Mouse (Mus musculus) forebrain, embryonic 13.5 days (tissue): ENCODE data around the gene Stxbp1. TPM values are rescaled to one million over a fixed set of nuclear protein-coding genes. Genes with fewer than 3 reads are reported as not detected.
A peak's percentile ranks its signal among the peaks of the same experiment; 100 is the strongest.

Experiments used
- ATAC-seq: fragments of 200-750 bp; cut with Nextera tagmentation; 2 replicates; pipeline ENCODE4 v1.8.0; 2017
- H3K27ac ChIP-seq: fragments of 300-500 bp; sonication (generic); 2 replicates; pipeline ENCODE4 v1.5.1; 2015; ENCODE audit warnings: inconsistent platforms, mild to moderate bottlenecking, moderate library complexity
- H3K27me3 ChIP-seq: fragments of 300-500 bp; sonication (generic); 2 replicates; pipeline ENCODE4 v1.6.1; 2015; ENCODE audit warnings: mild to moderate bottlenecking, inconsistent platforms
- H3K36me3 ChIP-seq: fragments of 300-500 bp; sonication (generic); 2 replicates; pipeline ENCODE4 v1.6.1; 2015; ENCODE audit warnings: mild to moderate bottlenecking, inconsistent platforms; ENCODE audit not compliant: poor library complexity, severe bottlenecking
- H3K4me1 ChIP-seq: fragments of 300-500 bp; sonication (generic); 2 replicates; pipeline ENCODE4 v1.6.1; 2015; ENCODE audit warnings: inconsistent platforms
- H3K4me2 ChIP-seq: fragments of 300-500 bp; sonication (generic); 2 replicates; pipeline ENCODE4 v1.6.1; 2015; ENCODE audit warnings: inconsistent platforms, mild to moderate bottlenecking, moderate library complexity
- H3K4me3 ChIP-seq: fragments of 300-500 bp; sonication (generic); 2 replicates; pipeline ENCODE4 v1.5.1; 2015; ENCODE audit warnings: mild to moderate bottlenecking, inconsistent platforms
- H3K9ac ChIP-seq: fragments of 300-500 bp; sonication (generic); 2 replicates; pipeline ENCODE4 v1.6.1; 2015; ENCODE audit warnings: mild to moderate bottlenecking, inconsistent platforms
- H3K9me3 ChIP-seq: fragments of 300-500 bp; sonication (generic); replicated peaks from 2 replicates; pipeline ENCODE4 v1.6.1; 2016; ENCODE audit warnings: inconsistent platforms
- WGBS: fragments of 180-500 bp; shearing (Covaris S2); methylation state at CpG from one replicate; pipeline ENCODE4 v1.1.7; 2015; 5-methylcytosine and 5-hydroxymethylcytosine counted together
- polyA plus RNA-seq: library from polyadenylated mRNA; unstranded; fragments of >200 nt; fragmentation: Nextera tagmentation; extraction: Ambion mirVana; gene quantifications from 2 replicates; pipeline ENCODE4 v1.2.1, GENCODE M21; 2015

Gene Stxbp1
- polyA plus RNA-seq, result 97.5 and 109 TPM in 2 replicates

DNA sequence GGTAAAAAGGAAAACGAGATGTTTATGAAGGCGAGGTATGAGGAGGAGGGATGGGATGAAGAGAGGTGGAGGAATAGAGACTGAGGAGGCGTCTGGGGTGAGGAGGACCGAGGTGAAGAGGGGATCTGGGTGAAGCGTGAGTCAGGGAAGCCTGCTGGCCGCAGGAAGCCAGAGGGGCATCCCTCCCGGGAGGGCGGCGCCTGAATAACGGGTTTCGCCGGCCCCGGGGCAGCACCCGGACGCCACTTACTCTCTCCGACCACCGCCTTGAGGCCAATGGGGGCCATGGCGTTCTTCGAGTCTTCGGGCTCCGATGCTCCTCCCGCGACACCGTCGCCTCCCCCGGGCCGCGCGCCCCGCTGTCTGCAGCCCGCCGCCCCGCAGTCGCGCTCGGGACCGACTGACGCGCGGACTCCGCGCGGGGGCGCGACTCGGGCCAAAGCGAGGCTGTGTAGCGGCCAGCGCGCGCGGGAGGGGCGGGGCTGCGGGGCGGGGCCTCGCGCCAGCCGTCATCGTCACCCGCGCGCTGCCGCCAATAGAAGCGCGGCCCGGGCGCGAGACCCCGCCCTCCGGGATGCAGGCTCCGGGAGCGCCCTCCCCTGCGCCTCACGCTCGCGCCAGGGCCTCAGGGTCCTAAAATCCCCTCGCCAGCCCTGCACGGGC is at the start of gene Stxbp1:
Gene Stxbp1 (minus strand): TSS at position 441 of the 663 bp plus-strand sequence.
- no peaks in the 10 kb centered on the region for H3K9me3 ChIP-seq
- ATAC-seq, result peak; percentile 96
- peak within 1 kb of the TSS; percentile 94 for H3K4me2 ChIP-seq
- H3K4me3 ChIP-seq, result peak within 1 kb of the TSS; percentile 85
- WGBS, result under 1% methylated on average over 62 of the region's 78 CpGs
- no peaks in the 10 kb centered on the region for H3K36me3 ChIP-seq
- 0 out of 2 replicates have a peak, but pooled peaks cover 6% of the 10 kb centered on the region for H3K27me3 ChIP-seq
- H3K9ac ChIP-seq, result peak within 1 kb of the TSS; percentile 86
- peak within 1 kb of the TSS; percentile 89 for H3K27ac ChIP-seq
- H3K4me1 ChIP-seq, result peaks cover 19% of the 10 kb centered on the region

DNA sequence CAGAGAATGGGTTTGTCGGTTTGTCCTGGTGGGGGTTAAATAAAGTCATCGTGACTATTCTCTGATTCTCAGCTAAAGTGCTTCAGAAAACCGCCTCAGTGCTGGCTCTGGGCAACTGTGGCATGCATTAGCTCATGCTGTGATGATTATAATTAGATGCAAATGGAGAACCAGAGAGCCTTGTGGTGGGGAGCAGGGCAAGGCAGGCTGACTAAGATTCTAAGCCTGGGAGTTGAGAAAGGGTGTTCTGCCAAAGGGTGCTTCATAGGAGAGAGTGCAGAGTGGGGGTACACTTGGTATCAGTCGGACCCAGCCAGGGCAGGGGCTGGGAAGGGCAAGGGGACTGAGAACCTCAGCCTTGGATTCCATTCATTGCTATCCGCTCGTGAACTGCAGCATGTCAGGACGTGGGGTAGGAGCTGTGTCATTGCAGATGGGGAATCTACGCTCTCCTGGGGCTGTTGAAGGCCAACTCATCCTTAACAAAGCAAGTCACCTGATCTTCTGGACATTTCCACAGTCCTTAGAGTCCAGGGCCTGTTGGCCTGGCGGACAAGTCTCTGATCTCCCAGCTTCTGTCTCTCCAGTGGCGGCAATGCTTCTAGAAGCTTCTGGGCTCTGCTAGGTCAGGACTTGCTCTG is 49.6 kb upstream of the Stxbp1 start:
- no peaks in the 10 kb centered on the region for H3K36me3 ChIP-seq
- no peak overlapping the region for H3K4me3 ChIP-seq
- peak; percentile 62 for ATAC-seq
- H3K4me2 ChIP-seq, result no peak overlapping the region
- 50% methylated on average over 10 of the region's 10 CpGs for WGBS
- H3K27ac ChIP-seq, result peak overlapping the region; percentile 72; the same call in 1 of the 2 replicates
- peaks cover 31% of the 10 kb centered on the region for H3K4me1 ChIP-seq
- H3K9me3 ChIP-seq, result no peaks in the 10 kb centered on the region
- no peaks in the 10 kb centered on the region for H3K27me3 ChIP-seq
- H3K9ac ChIP-seq, result peak overlapping the region; percentile 32; the same call in 1 of the 2 replicates

DNA sequence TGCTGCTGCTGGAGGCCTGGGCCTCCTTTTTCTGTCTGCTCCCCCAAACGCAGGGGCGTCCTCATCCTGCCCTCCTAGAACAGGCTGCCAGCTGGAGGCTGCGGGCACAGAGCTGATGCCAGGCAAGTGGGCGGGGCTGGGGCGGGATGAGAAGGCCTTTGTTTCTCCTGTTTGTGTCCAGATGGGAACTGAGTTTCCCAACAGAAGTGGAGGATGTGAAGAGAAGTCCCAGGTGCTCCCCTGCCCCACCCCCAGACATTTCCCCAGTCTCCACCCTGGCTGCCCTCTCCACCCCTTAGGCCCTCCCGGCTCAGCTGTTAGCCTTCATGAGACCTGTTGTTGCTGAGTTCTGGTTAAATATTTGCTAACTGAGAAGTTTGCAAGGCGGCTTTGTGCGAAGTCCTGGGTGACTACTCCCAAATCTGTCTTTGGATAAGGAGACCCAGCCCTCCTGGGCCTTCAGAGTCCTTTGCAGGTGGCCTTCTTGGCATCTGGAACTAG is 48.6 kb upstream of the Stxbp1 start:
- no peak overlapping the region for H3K4me3 ChIP-seq
- peak; percentile 55; the same call in 1 of the 2 replicates for ATAC-seq
- H3K27me3 ChIP-seq, result no peaks in the 10 kb centered on the region
- H3K9me3 ChIP-seq, result no peaks in the 10 kb centered on the region
- 25% methylated on average over 8 of the region's 8 CpGs for WGBS
- peak overlapping the region; percentile 72 for H3K27ac ChIP-seq
- 0 out of 2 replicates have a peak overlapping the region, but pooled peaks have one; percentile 38 for H3K9ac ChIP-seq
- no peak overlapping the region for H3K4me2 ChIP-seq
- H3K4me1 ChIP-seq, result peaks cover 31% of the 10 kb centered on the region
- H3K36me3 ChIP-seq, result no peaks in the 10 kb centered on the region

DNA sequence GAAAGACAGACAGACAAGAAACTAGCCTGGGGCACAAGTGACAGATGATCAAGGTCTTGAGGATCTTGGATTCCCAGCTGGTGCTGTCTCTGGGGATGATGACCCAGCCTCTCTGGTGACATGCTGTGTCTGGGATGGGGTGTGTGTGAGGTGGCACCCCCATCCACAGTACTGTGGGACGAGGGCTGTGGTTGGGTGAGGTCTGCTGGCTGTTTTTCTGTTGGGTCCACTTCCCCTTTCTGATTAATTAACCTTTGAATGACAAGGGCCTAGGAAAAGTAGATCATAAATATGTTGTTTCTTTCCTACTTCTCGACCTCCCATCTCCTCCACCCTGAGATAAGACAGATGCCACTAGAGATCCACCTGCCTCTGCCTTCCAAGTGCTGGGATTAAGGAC is 47.1 kb upstream of the Stxbp1 start:
- Histone ChIP-seq H3K36me3 (no peaks in the 10 kb centered on the region), H3K9me3 (no peaks in the 10 kb centered on the region), H3K27ac (no peak overlapping the region), H3K4me1 (peaks cover 31% of the 10 kb centered on the region), H3K4me2 (no peak overlapping the region), H3K27me3 (no peaks in the 10 kb centered on the region), H3K9ac (no peak overlapping the region), H3K4me3 (no peak overlapping the region)
- WGBS, result 64% methylated on average over 2 of the region's 2 CpGs
- no peak for ATAC-seq

DNA sequence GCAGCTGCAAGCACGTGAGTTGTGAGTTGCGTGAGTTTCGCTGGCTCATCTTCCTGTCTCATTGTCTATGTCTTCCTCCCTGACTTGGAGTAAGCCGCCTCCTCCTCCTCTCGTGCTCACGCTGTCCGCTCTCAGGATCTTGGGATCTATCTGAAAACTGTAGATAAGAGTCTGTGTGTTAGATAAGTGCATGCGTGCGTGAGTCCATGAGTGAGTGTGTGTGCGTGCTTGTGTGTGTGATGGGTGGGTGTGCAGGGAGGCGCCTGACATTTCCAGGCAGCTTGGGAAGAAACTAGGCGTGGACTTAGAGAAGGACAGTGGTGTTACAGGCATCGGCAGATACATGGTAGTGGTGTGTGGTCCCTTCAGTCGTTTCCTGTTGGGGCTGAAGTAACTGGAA is 45.4 kb upstream of the Stxbp1 start:
- H3K4me3 ChIP-seq, result no peak overlapping the region
- ATAC-seq, result no peak
- no peaks in the 10 kb centered on the region for H3K27me3 ChIP-seq
- H3K9ac ChIP-seq, result no peak overlapping the region
- 93% methylated on average over 14 of the region's 14 CpGs for WGBS
- no peaks in the 10 kb centered on the region for H3K36me3 ChIP-seq
- H3K4me2 ChIP-seq, result no peak overlapping the region
- no peak overlapping the region for H3K27ac ChIP-seq
- peaks cover 35% of the 10 kb centered on the region for H3K4me1 ChIP-seq
- H3K9me3 ChIP-seq, result no peaks in the 10 kb centered on the region

DNA sequence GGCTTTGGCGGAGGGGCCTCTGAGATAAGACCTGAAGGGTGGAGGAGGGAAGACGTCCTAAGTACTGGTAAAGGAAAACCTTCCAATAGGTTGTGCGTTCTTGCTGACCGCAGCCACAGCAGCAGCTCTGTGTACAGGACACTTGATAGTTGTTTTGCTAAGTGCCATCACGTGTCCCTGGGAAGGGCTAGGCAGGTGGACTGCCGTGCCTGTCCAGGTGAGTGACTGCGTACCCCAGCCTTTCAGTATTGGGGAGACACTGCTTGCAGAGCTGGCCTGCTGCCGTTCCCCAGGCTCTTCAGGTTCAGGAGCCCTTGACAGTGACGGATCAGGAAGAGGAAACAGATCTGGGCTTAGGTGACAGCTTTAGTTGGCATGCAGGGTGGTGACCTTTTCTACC is 44.2 kb upstream of the Stxbp1 start:
- peaks cover 23% of the 10 kb centered on the region for H3K4me1 ChIP-seq

DNA sequence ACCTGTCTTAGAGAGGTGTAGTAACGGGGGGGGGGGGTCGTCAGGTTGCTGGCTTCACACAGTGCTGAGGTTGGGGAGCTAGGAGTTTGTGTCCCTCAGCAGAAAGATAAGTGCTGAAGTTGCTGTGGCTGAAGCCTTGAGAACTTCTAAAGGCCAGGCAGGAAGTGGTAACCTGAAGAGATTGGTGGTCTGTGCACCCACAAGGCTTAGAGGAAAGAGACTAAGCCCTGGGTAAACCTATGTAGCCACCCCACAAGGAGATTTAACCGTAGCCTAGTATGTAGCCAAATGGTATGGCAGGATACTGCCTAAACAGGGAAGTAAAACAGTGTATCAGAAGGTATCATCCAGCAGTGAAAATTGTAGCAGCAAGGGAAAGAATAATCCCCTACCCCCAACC is 43.2 kb upstream of the Stxbp1 start:
- H3K36me3 ChIP-seq, result no peaks in the 10 kb centered on the region
- no peaks in the 10 kb centered on the region for H3K27me3 ChIP-seq
- 83% methylated on average over 3 of the region's 3 CpGs for WGBS
- H3K9me3 ChIP-seq, result no peaks in the 10 kb centered on the region
- H3K4me3 ChIP-seq, result no peak overlapping the region
- H3K4me1 ChIP-seq, result peaks cover 13% of the 10 kb centered on the region
- H3K4me2 ChIP-seq, result no peak overlapping the region
- no peak overlapping the region for H3K9ac ChIP-seq
- no peak overlapping the region for H3K27ac ChIP-seq
- no peak for ATAC-seq

More for the DNA sequence above, 44.2 kb upstream of the Stxbp1 start:
- H3K4me2 ChIP-seq, result no peak overlapping the region
- no peaks in the 10 kb centered on the region for H3K36me3 ChIP-seq
- no peak overlapping the region for H3K9ac ChIP-seq
- ATAC-seq, result no peak
- H3K27ac ChIP-seq, result no peak overlapping the region
- no peak overlapping the region for H3K4me3 ChIP-seq
- no peaks in the 10 kb centered on the region for H3K27me3 ChIP-seq
- no peaks in the 10 kb centered on the region for H3K9me3 ChIP-seq
- WGBS, result 81% methylated on average over 9 of the region's 9 CpGs

DNA sequence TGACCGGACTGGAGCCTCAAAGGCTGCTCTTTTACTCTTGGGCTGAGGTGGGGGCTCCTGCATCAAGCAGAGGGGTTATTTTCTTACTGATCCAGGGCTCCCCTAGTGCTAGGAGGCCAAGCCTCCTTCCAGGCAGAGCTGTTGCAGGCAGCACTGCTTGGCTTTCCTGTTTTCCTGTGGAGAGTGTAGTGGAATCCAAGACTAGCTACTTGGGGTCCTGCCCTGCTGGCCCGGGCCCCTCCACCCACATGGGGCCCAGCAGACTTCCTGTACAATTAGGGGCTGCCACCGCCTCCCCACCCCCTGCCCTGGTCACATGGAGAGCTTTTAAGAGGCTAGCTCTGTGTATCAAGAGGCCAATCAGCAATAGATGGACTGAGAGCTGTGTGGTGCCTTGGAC is 41.5 kb upstream of the Stxbp1 start:
- no peak overlapping the region for H3K4me3 ChIP-seq
- no peaks in the 10 kb centered on the region for H3K9me3 ChIP-seq
- H3K36me3 ChIP-seq, result no peaks in the 10 kb centered on the region
- peaks cover 11% of the 10 kb centered on the region for H3K4me1 ChIP-seq
- H3K27me3 ChIP-seq, result no peaks in the 10 kb centered on the region
- H3K9ac ChIP-seq, result no peak overlapping the region
- WGBS, result 54% methylated on average over 3 of the region's 3 CpGs
- H3K27ac ChIP-seq, result no peak overlapping the region
- H3K4me2 ChIP-seq, result no peak overlapping the region
- no peak for ATAC-seq

DNA sequence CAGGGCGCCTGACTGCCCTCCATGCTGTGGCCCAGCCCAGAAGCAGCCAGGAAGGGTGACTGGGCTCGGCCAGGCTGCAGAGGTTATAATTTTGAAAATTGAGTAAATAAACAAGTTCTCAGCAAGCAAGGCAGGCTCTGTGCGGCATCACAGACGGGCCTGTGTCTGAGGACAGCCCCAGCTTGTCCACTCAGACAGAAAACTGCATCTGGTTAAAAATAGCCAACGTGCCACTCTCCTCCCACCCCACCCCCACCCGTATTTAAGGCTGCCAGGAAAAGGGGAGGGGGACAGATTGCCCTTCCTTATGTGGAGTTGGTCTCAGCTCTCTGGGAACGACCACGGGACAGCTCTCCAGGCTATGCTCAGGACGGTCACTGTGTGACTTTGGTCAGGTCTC is 41.0 kb upstream of the Stxbp1 start:
- Histone ChIP-seq H3K36me3 (no peaks in the 10 kb centered on the region), H3K27ac (no peak overlapping the region)
- no peak for ATAC-seq

DNA sequence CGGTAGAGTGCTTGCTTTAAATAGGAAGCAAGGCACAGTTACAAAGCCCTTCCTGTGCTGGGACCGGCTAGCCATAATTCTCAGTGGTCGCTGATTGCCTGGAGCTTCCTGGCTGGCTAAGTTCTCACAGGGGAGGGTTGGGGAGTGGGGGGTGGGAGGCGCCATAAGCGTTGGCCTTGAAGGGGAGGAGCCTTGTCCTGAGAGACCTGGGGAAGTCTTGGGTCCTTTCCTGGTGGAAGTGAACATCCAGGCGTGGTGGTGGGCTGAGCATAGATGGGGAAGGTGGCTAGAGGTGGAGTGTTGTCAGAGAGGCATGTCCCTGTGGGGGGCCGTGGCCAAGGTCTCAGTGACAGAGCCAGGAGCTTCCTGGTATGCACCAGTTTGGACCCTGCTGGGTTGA is 37.7 kb upstream of the Stxbp1 start:
- Histone ChIP-seq H3K4me3 (no peak overlapping the region), H3K36me3 (no peaks in the 10 kb centered on the region), H3K27ac (no peak overlapping the region), H3K9me3 (no peaks in the 10 kb centered on the region), H3K27me3 (no peaks in the 10 kb centered on the region), H3K4me1 (peaks cover 30% of the 10 kb centered on the region), H3K4me2 (no peak overlapping the region), H3K9ac (no peak overlapping the region)
- WGBS, result 52% methylated on average over 7 of the region's 7 CpGs
- no peak for ATAC-seq

More for the DNA sequence above, 41.0 kb upstream of the Stxbp1 start:
- Histone ChIP-seq H3K27me3 (no peaks in the 10 kb centered on the region), H3K4me1 (peaks cover 11% of the 10 kb centered on the region), H3K9ac (peak overlapping the region; percentile 40; the same call in 1 of the 2 replicates), H3K9me3 (no peaks in the 10 kb centered on the region), H3K4me3 (no peak overlapping the region), H3K4me2 (no peak overlapping the region)
- WGBS, result 44% methylated on average over 9 of the region's 9 CpGs

DNA sequence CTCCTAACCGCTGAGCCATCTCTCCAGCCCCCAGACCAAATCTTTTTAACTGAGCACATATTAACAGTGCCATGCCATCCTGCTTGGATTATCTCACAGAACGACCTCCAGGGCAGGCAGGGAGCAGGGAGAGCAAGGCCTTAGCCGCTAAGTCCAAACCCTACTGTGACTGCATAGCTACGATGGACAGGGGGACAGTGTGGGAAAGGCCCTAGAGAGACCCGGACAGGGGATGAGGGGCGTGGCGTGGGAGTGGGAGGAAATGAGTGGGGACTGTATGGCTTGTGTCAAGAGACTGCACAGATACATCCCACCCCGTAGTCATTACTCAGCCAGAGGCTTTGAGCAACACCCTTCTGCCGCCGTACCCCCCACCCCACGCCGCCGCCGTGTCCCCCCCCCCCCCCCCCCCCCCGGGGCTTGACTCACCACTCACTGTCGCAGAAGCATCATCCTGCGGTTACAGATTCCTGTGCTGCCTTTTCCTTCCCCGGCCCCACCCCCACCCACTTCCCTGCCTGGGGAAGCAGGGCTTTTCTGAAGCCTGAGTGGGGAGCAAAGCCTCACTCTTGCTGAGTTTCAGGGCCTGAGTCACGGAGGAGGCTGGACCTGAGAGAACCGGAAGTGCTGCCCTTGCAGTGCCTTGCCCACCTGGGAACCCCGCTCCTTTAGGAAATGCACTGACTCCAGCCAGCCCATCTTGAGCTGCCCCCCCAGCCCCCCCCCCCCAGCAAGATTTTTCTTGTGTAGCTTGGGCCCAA is 35.4 kb upstream of the Stxbp1 start:
- Histone ChIP-seq H3K27me3 (no peaks in the 10 kb centered on the region), H3K27ac (no peak overlapping the region), H3K9ac (no peak overlapping the region), H3K4me2 (no peak overlapping the region), H3K9me3 (no peaks in the 10 kb centered on the region), H3K4me1 (peaks cover 41% of the 10 kb centered on the region), H3K36me3 (no peaks in the 10 kb centered on the region), H3K4me3 (no peak overlapping the region)
- 74% methylated on average over 12 of the region's 21 CpGs for WGBS
- peak; percentile 25; the same call in 1 of the 2 replicates for ATAC-seq

DNA sequence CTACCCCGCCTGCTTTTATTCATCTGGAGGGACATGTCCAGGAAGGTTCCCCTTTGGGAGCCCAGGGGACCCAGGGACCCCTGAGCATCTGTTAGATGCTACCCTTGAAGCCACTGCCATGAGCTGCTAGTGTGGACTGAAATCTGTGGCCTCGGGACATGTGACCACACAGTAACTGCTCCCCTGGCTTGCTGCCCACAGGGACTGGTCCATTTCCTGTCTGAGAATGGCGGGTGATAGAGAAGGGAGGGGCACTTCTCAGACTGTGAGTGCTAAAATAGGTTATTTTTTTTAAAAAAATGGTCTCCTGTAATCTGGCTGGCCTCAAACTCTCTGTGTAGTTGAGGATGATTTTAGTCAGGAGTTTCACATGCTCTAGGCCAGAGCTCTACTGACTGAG is 34.7 kb upstream of the Stxbp1 start:
- no peaks in the 10 kb centered on the region for H3K27me3 ChIP-seq

More for the DNA sequence above, 34.7 kb upstream of the Stxbp1 start:
- Histone ChIP-seq H3K4me3 (no peak overlapping the region), H3K27ac (no peak overlapping the region), H3K9ac (0 out of 2 replicates have a peak overlapping the region, but pooled peaks have one; percentile 35), H3K9me3 (no peaks in the 10 kb centered on the region), H3K4me2 (no peak overlapping the region), H3K36me3 (no peaks in the 10 kb centered on the region), H3K4me1 (peaks cover 49% of the 10 kb centered on the region)
- no peak for ATAC-seq
- WGBS, result 45% methylated on average over 3 of the region's 3 CpGs
